Mouse (Mus musculus) midbrain, embryonic 15.5 days (tissue): ENCODE measurements around the gene Ugt2b38. TPM values are rescaled to one million over a fixed set of nuclear protein-coding genes. Genes with fewer than 3 reads are reported as not detected.
"Not testable (repeated sequence)": the region's sequence is repeated elsewhere in the genome, so short reads cannot be mapped to it uniquely, and the experiment has no call there.

ENCODE experiments used
- ATAC-seq: fragments of 200-750 bp; cut with Nextera tagmentation; replicated peaks from 2 replicates; pipeline ENCODE4 v1.8.0; 2017; ENCODE audit warnings: moderate TSS enrichment
- H3K27ac ChIP-seq: fragments of 300-500 bp; sonication (generic); 2 replicates; pipeline ENCODE4 v1.5.1; 2015; ENCODE audit warnings: mild to moderate bottlenecking, inconsistent platforms
- H3K27me3 ChIP-seq: fragments of 300-500 bp; sonication (generic); replicated peaks from 2 replicates; pipeline ENCODE4 v1.6.1; 2015; ENCODE audit warnings: inconsistent platforms
- H3K36me3 ChIP-seq: fragments of 300-500 bp; sonication (generic); replicated peaks from 2 replicates; pipeline ENCODE4 v1.6.1; 2015; ENCODE audit warnings: inconsistent platforms
- H3K4me1 ChIP-seq: fragments of 300-500 bp; sonication (generic); 2 replicates; pipeline ENCODE4 v1.6.1; 2015; ENCODE audit warnings: inconsistent platforms
- H3K4me2 ChIP-seq: fragments of 300-500 bp; sonication (generic); 2 replicates; pipeline ENCODE4 v1.6.1; 2015; ENCODE audit warnings: inconsistent platforms, mild to moderate bottlenecking, moderate library complexity
- H3K4me3 ChIP-seq: fragments of 300-500 bp; sonication (generic); 2 replicates; pipeline ENCODE4 v1.5.1; 2015; ENCODE audit warnings: mild to moderate bottlenecking, inconsistent platforms
- H3K9ac ChIP-seq: fragments of 300-500 bp; sonication (generic); 2 replicates; pipeline ENCODE4 v1.6.1; 2015; ENCODE audit warnings: mild to moderate bottlenecking, inconsistent platforms
- H3K9me3 ChIP-seq: fragments of 300-500 bp; sonication (generic); 2 replicates; pipeline ENCODE4 v1.6.1; 2016; ENCODE audit warnings: inconsistent platforms
- WGBS: fragments of 180-500 bp; shearing (Covaris S2); methylation state at CpG from one replicate; pipeline ENCODE4 v1.1.7; 2015; ENCODE audit warnings: mixed read lengths; 5-methylcytosine and 5-hydroxymethylcytosine counted together
- polyA plus RNA-seq: library from polyadenylated mRNA; unstranded; fragments of >200 nt; fragmentation: Nextera tagmentation; extraction: Ambion mirVana; gene quantifications from 2 replicates; pipeline ENCODE4 v1.2.1, GENCODE M21; 2015

The Ugt2b38 gene
- polyA plus RNA-seq, 1 experiment from 2014 or later: not detected

DNA sequence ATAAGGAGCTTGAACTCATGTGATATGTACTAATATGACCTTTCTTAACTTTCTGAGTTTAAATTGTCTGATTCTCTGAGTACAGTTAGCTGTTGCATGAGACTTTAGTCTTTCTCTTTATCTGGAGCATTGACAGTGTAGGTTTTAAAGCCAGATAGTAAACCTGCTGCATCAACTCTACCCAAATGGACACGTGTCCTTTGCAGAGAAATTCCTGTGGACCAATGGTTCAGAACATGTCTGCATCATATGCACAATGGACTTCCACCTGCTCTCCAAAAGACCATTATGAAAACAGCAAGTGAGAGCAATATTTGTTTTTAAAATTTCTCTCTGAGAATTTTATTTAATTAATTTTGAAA lies 50.5 kb downstream of the Ugt2b38 start:
- Histone ChIP-seq H3K27ac (no peak overlapping the region), H3K9me3 (no peaks in the 10 kb centered on the region), H3K36me3 (no peaks in the 10 kb centered on the region), H3K27me3 (no peaks in the 10 kb centered on the region), H3K4me3 (no peak overlapping the region), H3K4me1 (no peaks in the 10 kb centered on the region), H3K9ac (no peak overlapping the region), H3K4me2 (no peak overlapping the region)
- no peak for ATAC-seq
- 74% methylated on average over 1 of the region's 1 CpGs for WGBS

DNA sequence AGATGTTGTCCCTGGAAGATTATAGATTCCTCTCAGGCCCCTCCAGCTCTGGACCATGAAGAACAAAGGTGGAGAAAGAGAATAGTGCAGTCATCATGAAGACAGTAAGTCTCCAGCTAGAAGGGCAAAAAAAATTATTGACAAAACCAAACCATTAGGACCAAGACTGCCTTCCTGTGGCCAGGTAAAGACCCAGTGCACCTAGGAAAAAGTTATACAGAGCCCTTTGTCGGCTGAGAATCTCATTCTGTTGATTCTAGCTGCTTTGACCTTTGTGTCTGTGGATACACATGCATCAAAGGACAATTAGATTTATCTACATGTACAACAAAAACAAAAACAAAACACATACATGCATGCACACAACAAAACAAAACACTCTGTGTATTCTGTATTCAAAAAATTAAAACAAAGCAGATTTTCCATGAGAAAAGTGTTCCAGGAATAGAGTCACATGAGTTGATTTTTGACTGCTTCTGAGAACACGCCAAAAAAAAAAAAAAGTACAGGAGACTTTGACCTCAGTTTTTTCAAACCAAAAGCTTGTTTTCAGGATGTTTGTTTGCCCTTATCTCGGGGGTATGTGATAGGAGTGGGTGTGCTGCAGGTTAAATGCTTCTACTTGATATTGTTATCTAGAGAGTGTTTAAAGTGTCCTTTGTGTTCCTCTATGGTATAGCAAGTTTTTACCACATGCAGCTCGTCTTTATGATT lies 51.1 kb downstream of the Ugt2b38 start:
- not testable (repeated sequence) for H3K9me3 ChIP-seq, H3K27ac ChIP-seq, ATAC-seq, H3K36me3 ChIP-seq, H3K4me1 ChIP-seq, H3K9ac ChIP-seq, H3K4me2 ChIP-seq, H3K4me3 ChIP-seq, H3K27me3 ChIP-seq
- WGBS: 73% methylated on average over 4 of the region's 4 CpGs

Other genes with a start within 250 kb of the Ugt2b38 start
- not detected in 2 replicates for gene Ugt2b37, start 169.4 kb downstream of the Ugt2b38 start, polyA plus RNA-seq
- not detected in 2 replicates for gene Ugt2a3, start 87.0 kb downstream of the Ugt2b38 start, polyA plus RNA-seq
- gene Ugt2a2, start 58.1 kb upstream of the Ugt2b38 start, polyA plus RNA-seq: not detected in 2 replicates
- not detected in 2 replicates for gene Gm43638, start 62.6 kb upstream of the Ugt2b38 start, polyA plus RNA-seq
- gene Ugt2a1, start 66.7 kb upstream of the Ugt2b38 start, polyA plus RNA-seq: not detected in 2 replicates
- gene Sult1b1, start 114.0 kb upstream of the Ugt2b38 start, polyA plus RNA-seq: not detected in 2 replicates
- not detected in 2 replicates for gene Sult1d1, start 144.8 kb upstream of the Ugt2b38 start, polyA plus RNA-seq
- not detected in 2 replicates for gene Sult1e1, start 167.4 kb upstream of the Ugt2b38 start, polyA plus RNA-seq
- gene Csn1s1, start 242.0 kb upstream of the Ugt2b38 start, polyA plus RNA-seq: not detected in 2 replicates